Mouse (Mus musculus) kidney, adult 2 months (tissue): Measurements from ENCODE around the gene Cyp2d10.

Source experiments
- CTCF ChIP-seq: fragments of 200-500 bp; conservative IDR thresholded peaks from 2 replicates; pipeline ENCODE4 v1.5.1; 2011; ENCODE audit warnings: low read depth, mild to moderate bottlenecking, control low read depth, low read length, moderate library complexity, mixed read lengths; ENCODE audit not compliant: insufficient read depth, insufficient read length
- POLR2A ChIP-seq: fragments of 200-500 bp; IDR thresholded peaks from one replicate; pipeline ENCODE4 v1.6.1; 2011; ENCODE audit warnings: low read depth, low read length, control low read depth

DNA sequence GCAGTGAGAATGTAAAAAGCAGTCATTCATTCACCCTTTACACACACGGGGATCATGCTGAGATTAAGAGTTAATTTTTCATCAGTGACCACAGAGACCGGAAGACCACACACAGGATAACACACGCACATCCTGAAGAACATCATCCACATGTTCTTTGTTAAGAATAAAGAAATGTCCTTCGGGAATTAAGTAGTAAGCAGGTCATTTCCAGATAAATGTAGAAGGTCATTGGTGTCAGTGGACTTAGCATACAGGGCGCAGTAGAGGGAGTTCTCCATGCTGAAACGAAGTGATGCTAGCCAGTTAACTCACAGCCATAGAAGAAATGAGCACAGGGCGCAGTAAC is 26.3 kb downstream of the Cyp2d10 start:
- TF ChIP-seq POLR2A = no peak
- TF ChIP-seq CTCF = no peak
